ENCODE assay signal across 8 mouse cellular contexts in genomic region chr6:71823961-71824360, GRCm38 (mm10). TPM values are rescaled to one million over a fixed set of nuclear protein-coding genes. Genes with fewer than 3 reads are reported as not detected.
DNase-seq lines count a peak whose midpoint lies in the region; ATAC-seq and TF ChIP-seq lines count a peak whose summit lies in the region.

No protein-coding gene starts in this region.

- H3K4me2 ChIP-seq in forebrain, embryonic 13.5 days = peak overlapping the region; percentile 81
- H3K4me2 ChIP-seq in liver, embryonic 11.5 days = peak overlapping the region; percentile 62
- peak overlapping the region; percentile 49 for H3K4me2 ChIP-seq in stomach, embryonic 16.5 days (ENCODE audit: low read depth, low read length)

- no peaks in the 10 kb centered on the region for H3K27me3 ChIP-seq in testis, adult 2 months (ENCODE audit: control insufficient read depth, insufficient read depth, low read length)
- no peaks in the 10 kb centered on the region for H3K27me3 ChIP-seq in forebrain, embryonic 13.5 days
- no peaks in the 10 kb centered on the region for H3K27me3 ChIP-seq in liver, embryonic 11.5 days (replicated peaks; ENCODE audit: control insufficient read depth, insufficient read depth, low read length)
- H3K27me3 ChIP-seq in stomach, embryonic 16.5 days (ENCODE audit: control insufficient read depth, insufficient read depth, low read length) = no peaks in the 10 kb centered on the region

- 39% methylated on average over 3 of the region's 3 CpGs for WGBS in forebrain, embryonic 13.5 days
- WGBS in liver, embryonic 11.5 days = 19% methylated on average over 3 of the region's 3 CpGs
- WGBS in stomach, embryonic 16.5 days = 31% methylated on average over 3 of the region's 3 CpGs

- peaks cover 4% of the 10 kb centered on the region; the same call in 1 of the 2 replicates for H3K4me1 ChIP-seq in testis, adult 2 months (ENCODE audit: control insufficient read depth, insufficient read depth, low read length)
- H3K4me1 ChIP-seq in forebrain, embryonic 13.5 days = peaks cover 12% of the 10 kb centered on the region; the same call in 1 of the 2 replicates
- peaks cover 21% of the 10 kb centered on the region for H3K4me1 ChIP-seq in liver, embryonic 11.5 days (replicated peaks; ENCODE audit: control insufficient read depth, insufficient read depth, low read length)
- peaks cover 5% of the 10 kb centered on the region for H3K4me1 ChIP-seq in stomach, embryonic 16.5 days (ENCODE audit: control insufficient read depth, insufficient read depth, low read length)

- no peaks in the 10 kb centered on the region for H3K9me3 ChIP-seq in forebrain, embryonic 13.5 days (replicated peaks)
- no peaks in the 10 kb centered on the region for H3K9me3 ChIP-seq in liver, embryonic 11.5 days (ENCODE audit: control insufficient read depth, low read length)
- no peaks in the 10 kb centered on the region for H3K9me3 ChIP-seq in stomach, embryonic 16.5 days (replicated peaks; ENCODE audit: control insufficient read depth, low read length)

- ATAC-seq in forebrain, embryonic 13.5 days = peak; percentile 33; the same call in 1 of the 2 replicates
- ATAC-seq in liver, embryonic 11.5 days (replicated peaks; ENCODE audit: low FRiP score) = 0 out of 2 replicates have a peak, but pooled peaks have one; percentile 16
- no peak for ATAC-seq in stomach, embryonic 16.5 days (ENCODE audit: insufficient read depth, low FRiP score)

- no peak for TF ChIP-seq CTCF in testis, adult 2 months (IDR thresholded peaks at IDR 0.05; ENCODE audit: control insufficient read depth, insufficient read depth, insufficient replicate concordance, low read depth, low read length)

- H3K9ac ChIP-seq in forebrain, embryonic 13.5 days = no peak overlapping the region
- peak overlapping the region; percentile 43 for H3K9ac ChIP-seq in liver, embryonic 11.5 days (ENCODE audit: low read depth, low read length)
- H3K9ac ChIP-seq in stomach, embryonic 16.5 days (ENCODE audit: low read length) = peak overlapping the region; percentile 7; the same call in 1 of the 2 replicates

- no peak for DNase-seq in testis, postnatal 10 days (ENCODE audit: low spot score)
- no peak for DNase-seq in liver, embryonic 11.5 days (ENCODE audit: low spot score)
- DNase-seq in adrenal gland, adult 8-10 months = no peak
- no peak for DNase-seq in frontal cortex, postnatal 14 days (ENCODE audit: low spot score in 2 of 2)
- no peak for DNase-seq in cerebellum, postnatal 36 days

- H3K4me3 ChIP-seq in testis, adult 2 months (ENCODE audit: control insufficient read depth, low read depth, low read length) = peak overlapping the region; percentile 100
- H3K4me3 ChIP-seq in forebrain, embryonic 13.5 days = peak overlapping the region; percentile 62
- H3K4me3 ChIP-seq in liver, embryonic 11.5 days (ENCODE audit: low read depth, low read length) = peak overlapping the region; percentile 73
- H3K4me3 ChIP-seq in stomach, embryonic 16.5 days (replicated peaks; ENCODE audit: low read length) = peak overlapping the region; percentile 71

- peak overlapping the region; percentile 95 for H3K27ac ChIP-seq in testis, adult 2 months (ENCODE audit: control insufficient read depth, insufficient read depth, low read depth, low read length)
- H3K27ac ChIP-seq in forebrain, embryonic 13.5 days = no peak overlapping the region
- H3K27ac ChIP-seq in liver, embryonic 11.5 days (ENCODE audit: low read depth, low read length) = no peak overlapping the region
- H3K27ac ChIP-seq in stomach, embryonic 16.5 days (ENCODE audit: low read length) = no peak overlapping the region

- no peaks in the 10 kb centered on the region for H3K36me3 ChIP-seq in testis, adult 2 months (ENCODE audit: control insufficient read depth, insufficient read depth, low read length)
- H3K36me3 ChIP-seq in forebrain, embryonic 13.5 days (ENCODE audit: poor library complexity, severe bottlenecking) = no peaks in the 10 kb centered on the region
- H3K36me3 ChIP-seq in liver, embryonic 11.5 days (ENCODE audit: control insufficient read depth, insufficient read depth, low read length) = no peaks in the 10 kb centered on the region
- H3K36me3 ChIP-seq in stomach, embryonic 16.5 days (ENCODE audit: control insufficient read depth, insufficient read depth, low read length) = no peaks in the 10 kb centered on the region

- no peak for TF ChIP-seq POLR2A in testis, adult 2 months (IDR thresholded peaks at IDR 0.05; ENCODE audit: control insufficient read depth, low read depth, low read length)

RNA-seq across cellular contexts. Expression of gene Mrpl35, which starts 2.8 kb away (rescaled TPM):
- polyA plus RNA-seq in testis, adult 2 months (2012; rRNA removed) = 20.0 and 26.4 TPM in 2 replicates
- polyA plus RNA-seq in forebrain, embryonic 13.5 days (2015; fragmentation: Nextera tagmentation; extraction: Ambion mirVana) = 55.7 and 58.1 TPM in 2 replicates
- 110 and 111 TPM in 2 replicates for polyA plus RNA-seq in liver, embryonic 11.5 days (2014; fragmentation: Nextera tagmentation; extraction: Ambion mirVana)
- 58.5 and 64.8 TPM in 2 replicates for polyA plus RNA-seq in stomach, embryonic 16.5 days (2015; fragmentation: Nextera tagmentation; extraction: Ambion mirVana)
- 10 to 100 TPM; 35.0 to 41.1 (median 39.2) TPM for total RNA-seq in adrenal gland, adult 8-10 months (2022)

RNA-seq across cellular contexts. Expression of gene Immt, which starts 7.2 kb away (rescaled TPM):
- 65.3 and 71.3 TPM in 2 replicates for polyA plus RNA-seq in testis, adult 2 months (2012; rRNA removed)
- polyA plus RNA-seq in forebrain, embryonic 13.5 days (2015; fragmentation: Nextera tagmentation; extraction: Ambion mirVana) = 166 and 172 TPM in 2 replicates
- polyA plus RNA-seq in liver, embryonic 11.5 days (2014; fragmentation: Nextera tagmentation; extraction: Ambion mirVana) = 222 and 247 TPM in 2 replicates
- 179 and 185 TPM in 2 replicates for polyA plus RNA-seq in stomach, embryonic 16.5 days (2015; fragmentation: Nextera tagmentation; extraction: Ambion mirVana)
- 100 to 1,000 TPM; 226 to 361 (median 285) TPM for total RNA-seq in adrenal gland, adult 8-10 months (2022)
